Mouse (Mus musculus) megakaryocyte, embryonic 14.5 days (primary cell): Measurements from ENCODE around the gene Gm10135. TPM values are rescaled to one million over a fixed set of nuclear protein-coding genes. Genes with fewer than 3 reads are reported as not detected.
"Not testable (repeated sequence)": the region's sequence is repeated elsewhere in the genome, so short reads cannot be mapped to it uniquely, and the experiment has no call there.

ENCODE experiments used
- H3K27me3 ChIP-seq: replicated peaks from 2 replicates; pipeline ENCODE3; 2012; ENCODE audit warnings: inconsistent platforms
- H3K36me3 ChIP-seq: replicated peaks from 2 replicates; pipeline ENCODE3; 2012; ENCODE audit warnings: low read length, inconsistent platforms, mixed read lengths
- H3K4me1 ChIP-seq: 2 replicates; pipeline ENCODE4 v1.6.1; 2012; ENCODE audit warnings: inconsistent platforms
- H3K4me3 ChIP-seq: replicated peaks from 2 replicates; pipeline ENCODE3; 2012; ENCODE audit warnings: moderate library complexity, mild to moderate bottlenecking, inconsistent platforms
- H3K9me3 ChIP-seq: 2 replicates; pipeline ENCODE4 v1.6.1; 2012; ENCODE audit warnings: inconsistent platforms
- FLI1 ChIP-seq: IDR thresholded peaks from 2 replicates; pipeline ENCODE4 v1.6.1; 2012; ENCODE audit warnings: low read length, inconsistent platforms, mixed read lengths
- GATA1 ChIP-seq: IDR thresholded peaks from 3 replicates; pipeline ENCODE4 v1.6.1; 2012; ENCODE audit warnings: mixed read lengths, low read length, inconsistent platforms, borderline replicate concordance
- polyA plus RNA-seq: library from polyadenylated mRNA; stranded (reverse); fragments of >175 nt; gene quantifications from 2 replicates; pipeline ENCODE4 v1.2.3, GENCODE M21; 2012; ENCODE audit warnings: low replicate concordance; ENCODE audit not compliant: insufficient read depth

Gene Gm10135
- polyA plus RNA-seq, 1 experiment: not detected

DNA sequence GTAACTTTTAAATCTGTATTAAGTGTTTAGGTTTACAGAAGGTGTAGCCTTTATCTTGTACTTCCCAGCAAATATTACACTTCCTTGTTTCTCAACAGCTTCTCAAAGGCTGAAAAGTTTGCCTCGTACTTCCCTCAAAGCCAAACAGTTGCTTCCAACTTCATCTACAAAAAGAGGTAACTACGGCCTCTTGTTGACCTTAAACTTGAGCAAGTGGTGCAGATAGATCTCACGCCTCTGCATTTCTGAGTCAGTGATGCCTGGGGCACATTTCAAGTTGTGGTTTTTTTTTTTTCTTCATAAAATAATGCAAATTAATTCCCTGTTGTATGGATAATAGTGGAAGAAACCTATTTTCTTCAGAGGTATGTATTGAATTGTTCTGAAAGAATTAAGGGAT lies 8.8 kb downstream of the Gm10135 start:
- H3K4me3 ChIP-seq: no peak overlapping the region
- no peaks in the 10 kb centered on the region for H3K9me3 ChIP-seq
- no peaks in the 10 kb centered on the region for H3K27me3 ChIP-seq
- peaks cover 97% of the 10 kb centered on the region for H3K36me3 ChIP-seq
- no peak for TF ChIP-seq FLI1
- TF ChIP-seq GATA1: no peak
- H3K4me1 ChIP-seq: peaks cover 17% of the 10 kb centered on the region

GRCm38 (mm10) chr5:72960096-72960495 lies 14.4 kb downstream of the Gm10135 start:
- Histone ChIP-seq H3K4me3 (no peak overlapping the region), H3K4me1 (0 out of 2 replicates have a peak, but pooled peaks cover 10% of the 10 kb centered on the region), H3K36me3 (peaks cover 93% of the 10 kb centered on the region), H3K27me3 (no peaks in the 10 kb centered on the region), H3K9me3 (no peaks in the 10 kb centered on the region)
- no peak for TF ChIP-seq FLI1
- TF ChIP-seq GATA1: no peak

GRCm38 (mm10) chr5:72957281-72957680 lies 17.2 kb downstream of the Gm10135 start:
- TF ChIP-seq GATA1: no peak
- TF ChIP-seq FLI1: no peak
- H3K27me3 ChIP-seq: no peaks in the 10 kb centered on the region
- no peaks in the 10 kb centered on the region for H3K9me3 ChIP-seq
- peaks cover 21% of the 10 kb centered on the region for H3K4me1 ChIP-seq
- H3K36me3 ChIP-seq: peaks cover 91% of the 10 kb centered on the region
- no peak overlapping the region for H3K4me3 ChIP-seq

GRCm38 (mm10) chr5:72953996-72954604 lies 20.4 kb downstream of the Gm10135 start:
- Histone ChIP-seq H3K4me1 (peaks cover 37% of the 10 kb centered on the region), H3K27me3 (no peaks in the 10 kb centered on the region), H3K4me3 (no peak overlapping the region), H3K36me3 (peaks cover 92% of the 10 kb centered on the region), H3K9me3 (no peaks in the 10 kb centered on the region)
- TF ChIP-seq FLI1 (no peak), GATA1 (no peak)

DNA sequence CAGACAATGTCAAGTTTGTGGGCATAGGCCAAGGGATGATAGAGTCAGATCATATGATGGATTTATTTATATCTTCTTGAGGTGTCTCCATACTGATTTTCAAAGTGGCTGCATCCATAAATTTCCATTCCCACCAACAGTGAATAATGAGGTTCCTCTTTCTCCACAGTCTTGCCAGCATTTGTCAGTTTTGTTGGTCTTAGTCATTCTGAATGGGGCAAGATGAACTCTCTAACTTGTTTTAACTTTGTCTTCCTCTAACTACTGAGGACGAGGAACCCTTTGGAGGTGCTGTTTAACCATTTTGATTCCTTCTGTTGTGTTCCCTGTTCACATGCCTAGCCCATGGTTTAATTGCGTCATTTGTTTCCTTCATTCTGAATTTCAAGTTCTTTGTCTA lies 24.2 kb downstream of the Gm10135 start:
- TF ChIP-seq GATA1 (no peak), FLI1 (no peak)

GRCm38 (mm10) chr5:72948136-72948535 lies 26.4 kb downstream of the Gm10135 start:
- TF ChIP-seq GATA1 (no peak), FLI1 (no peak)

More for the DNA sequence above, 24.2 kb downstream of the Gm10135 start:
- H3K9me3 ChIP-seq: no peaks in the 10 kb centered on the region
- peaks cover 56% of the 10 kb centered on the region for H3K4me1 ChIP-seq
- H3K27me3 ChIP-seq: no peaks in the 10 kb centered on the region
- no peak overlapping the region for H3K4me3 ChIP-seq
- H3K36me3 ChIP-seq: peaks cover 89% of the 10 kb centered on the region

DNA sequence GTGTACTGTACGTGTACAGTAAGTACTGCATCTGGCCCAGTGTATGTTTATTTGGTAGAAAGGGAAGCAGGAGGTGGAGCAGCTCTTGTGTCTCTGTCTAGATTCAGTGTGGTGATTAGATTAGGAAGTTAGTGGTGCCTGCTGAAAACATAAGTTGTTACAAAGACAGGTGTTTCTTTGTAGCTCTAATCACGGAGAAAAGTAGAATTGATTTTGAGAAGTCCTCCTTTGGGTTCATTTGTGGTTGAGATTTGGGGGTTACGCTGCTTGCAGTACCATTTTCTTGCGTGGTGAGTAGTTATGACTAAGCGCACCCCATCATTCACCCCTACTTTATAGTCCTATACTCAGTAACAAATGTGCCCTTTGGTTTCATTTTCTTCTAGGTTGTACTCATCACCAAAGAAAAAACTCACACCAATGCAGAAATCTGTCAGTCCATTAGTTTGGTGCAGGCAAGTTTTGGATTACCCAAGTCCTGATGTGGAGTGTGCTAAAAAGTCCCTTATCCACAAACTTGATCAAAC lies 33.5 kb downstream of the Gm10135 start:
- TF ChIP-seq GATA1: no peak
- no peak for TF ChIP-seq FLI1
- no peak overlapping the region for H3K4me3 ChIP-seq
- H3K36me3 ChIP-seq: peaks cover 71% of the 10 kb centered on the region

More at GRCm38 (mm10) chr5:72948136-72948535, 26.4 kb downstream of the Gm10135 start:
- no peaks in the 10 kb centered on the region for H3K9me3 ChIP-seq
- no peaks in the 10 kb centered on the region for H3K27me3 ChIP-seq
- H3K4me1 ChIP-seq: peaks cover 62% of the 10 kb centered on the region
- peaks cover 85% of the 10 kb centered on the region for H3K36me3 ChIP-seq
- no peak overlapping the region for H3K4me3 ChIP-seq

GRCm38 (mm10) chr5:72939311-72939710 lies 35.2 kb downstream of the Gm10135 start:
- no peak for TF ChIP-seq GATA1
- no peak for TF ChIP-seq FLI1
- Histone ChIP-seq H3K9me3 (no peaks in the 10 kb centered on the region), H3K4me1 (peaks cover 64% of the 10 kb centered on the region), H3K36me3 (peaks cover 59% of the 10 kb centered on the region), H3K4me3 (no peak overlapping the region), H3K27me3 (no peaks in the 10 kb centered on the region)

More for the DNA sequence above, 33.5 kb downstream of the Gm10135 start:
- H3K27me3 ChIP-seq: no peaks in the 10 kb centered on the region
- H3K4me1 ChIP-seq: peaks cover 74% of the 10 kb centered on the region
- no peaks in the 10 kb centered on the region for H3K9me3 ChIP-seq

DNA sequence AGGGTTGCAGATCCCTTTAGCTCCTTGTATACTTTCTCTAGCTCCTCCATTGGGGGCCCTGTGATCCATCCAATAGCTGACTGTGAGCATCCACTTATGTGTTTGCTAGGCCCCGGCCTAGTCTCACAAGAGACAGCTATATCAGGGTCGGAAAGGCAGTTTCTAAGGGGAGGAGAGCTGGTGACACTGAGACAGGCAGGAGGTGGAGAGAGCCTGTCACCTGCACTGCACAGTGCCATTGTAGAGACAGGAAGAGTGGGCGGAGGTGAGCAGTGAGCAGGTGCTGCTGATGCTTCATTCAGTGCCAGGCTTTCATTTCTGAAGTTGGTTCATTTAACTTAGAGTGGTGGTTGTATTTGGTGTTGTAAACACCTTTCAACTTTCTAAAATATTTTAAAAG lies 36.1 kb downstream of the Gm10135 start:
- peak overlapping the region; percentile 56 for H3K4me3 ChIP-seq

DNA sequence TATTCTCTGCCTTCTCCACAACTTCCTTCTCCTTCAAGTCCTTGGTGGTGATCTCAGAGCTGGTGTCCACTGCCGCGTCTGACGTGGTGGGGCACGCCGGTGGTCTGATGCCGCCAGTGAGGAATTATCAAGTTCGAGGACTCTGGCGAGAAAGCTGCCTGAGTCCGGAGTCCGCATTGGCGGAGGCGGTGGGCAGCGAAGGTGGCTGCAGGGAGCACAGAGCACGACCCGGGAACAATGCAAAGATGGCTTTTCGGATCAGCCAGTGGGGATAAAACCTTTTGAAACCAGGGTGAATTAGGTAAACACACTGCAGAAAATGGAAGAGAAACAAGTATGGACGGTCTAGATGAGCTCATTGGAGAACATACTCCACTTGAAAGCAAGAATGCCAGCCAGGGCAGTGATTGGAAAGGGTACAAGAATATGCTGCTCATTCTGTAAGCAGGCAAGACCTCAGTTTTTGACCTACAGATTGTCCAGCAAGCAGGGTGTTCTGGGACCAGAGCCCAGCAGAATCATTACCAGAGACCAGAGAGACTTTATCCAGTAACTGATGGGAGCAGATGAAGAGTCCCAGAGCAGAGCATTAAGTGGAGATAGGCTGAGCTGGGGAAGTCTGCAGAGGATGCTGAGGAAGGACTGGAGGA lies 41.4 kb downstream of the Gm10135 start:
- Histone ChIP-seq H3K27me3 (no peaks in the 10 kb centered on the region), H3K4me1 (peaks cover 54% of the 10 kb centered on the region), H3K9me3 (no peaks in the 10 kb centered on the region), H3K36me3 (peaks cover 54% of the 10 kb centered on the region), H3K4me3 (no peak overlapping the region)
- TF ChIP-seq FLI1 (no peak), GATA1 (no peak)

More for the DNA sequence above, 36.1 kb downstream of the Gm10135 start:
- H3K27me3 ChIP-seq, H3K9me3 ChIP-seq: not testable (repeated sequence)
- Histone ChIP-seq H3K4me1 (peaks cover 61% of the 10 kb centered on the region), H3K36me3 (peaks cover 55% of the 10 kb centered on the region)
